Mouse (Mus musculus): ENCODE results near the gene Cdca7l. TPM values are rescaled to one million over a fixed set of nuclear protein-coding genes. Genes with fewer than 3 reads are reported as not detected.

The Cdca7l gene
- polyA plus RNA-seq, 1 experiment from 2014 or later: 3.6 TPM

DNA sequence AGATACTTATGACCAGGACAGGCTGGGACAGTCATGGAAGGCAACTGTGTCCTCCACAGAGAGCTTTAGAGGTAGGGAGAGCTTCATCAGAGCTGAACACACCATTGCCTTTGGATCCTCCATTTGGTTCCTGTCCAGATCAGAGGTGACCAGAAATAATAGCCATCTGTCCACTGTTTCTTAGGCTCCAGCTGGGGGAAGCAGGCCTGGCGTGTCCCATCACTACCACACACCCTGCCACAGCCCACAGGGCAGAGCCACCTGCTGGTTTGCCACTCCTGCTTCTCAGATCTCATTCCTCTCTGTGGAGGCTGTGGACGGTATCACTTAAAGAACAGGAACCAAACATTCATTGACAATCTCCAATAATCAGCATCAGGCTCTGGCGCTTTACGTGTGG is 32.9 kb upstream of the Cdca7l start:
- Histone ChIP-seq H3K4me1 (ENCODE audit: control insufficient read depth, insufficient read depth, low read length) (no peaks in the 10 kb centered on the region), H3K36me3 (ENCODE audit: control insufficient read depth, insufficient read depth, low read length) (no peaks in the 10 kb centered on the region), H3K4me3 (ENCODE audit: low read depth, low read length) (no peak overlapping the region), H3K9ac (ENCODE audit: low read depth, low read length) (no peak overlapping the region), H3K27ac (ENCODE audit: low read length) (no peak overlapping the region), H3K4me2 (ENCODE audit: low read length) (no peak overlapping the region), H3K27me3 (ENCODE audit: control insufficient read depth, insufficient read depth, low read depth, low read length) (no peaks in the 10 kb centered on the region), H3K9me3 (replicated peaks; ENCODE audit: control insufficient read depth, low read length, poor library complexity, severe bottlenecking) (no peaks in the 10 kb centered on the region)
- 81% methylated on average over 4 of the region's 4 CpGs for WGBS
- no peak for ATAC-seq

DNA sequence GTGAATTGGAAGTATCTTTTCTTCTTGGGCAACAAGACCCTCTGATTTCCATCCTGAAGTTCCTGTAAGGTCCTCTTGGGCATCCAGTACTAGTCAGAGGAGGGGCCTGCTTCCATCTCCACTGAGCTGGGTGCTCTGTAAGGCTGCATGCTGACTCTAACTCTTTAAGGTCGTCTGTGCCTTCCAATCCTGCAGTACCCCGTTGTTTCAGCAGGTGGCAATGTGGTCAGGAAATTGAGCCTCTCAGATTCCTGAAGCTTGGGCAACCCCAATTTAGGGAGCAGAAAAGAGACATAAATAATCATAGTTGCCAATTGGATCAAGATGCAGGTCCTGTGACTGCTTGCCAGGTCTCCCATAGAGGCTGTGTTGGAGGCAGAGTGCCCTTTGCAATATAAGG is 31.5 kb upstream of the Cdca7l start:
- no peaks in the 10 kb centered on the region for H3K4me1 ChIP-seq (ENCODE audit: control insufficient read depth, insufficient read depth, low read length)
- no peaks in the 10 kb centered on the region for H3K27me3 ChIP-seq (ENCODE audit: control insufficient read depth, insufficient read depth, low read depth, low read length)
- no peaks in the 10 kb centered on the region for H3K36me3 ChIP-seq (ENCODE audit: control insufficient read depth, insufficient read depth, low read length)
- H3K27ac ChIP-seq (ENCODE audit: low read length): no peak overlapping the region
- WGBS: 3% methylated on average over 2 of the region's 2 CpGs
- H3K9ac ChIP-seq (ENCODE audit: low read depth, low read length): no peak overlapping the region
- no peaks in the 10 kb centered on the region for H3K9me3 ChIP-seq (replicated peaks; ENCODE audit: control insufficient read depth, low read length, poor library complexity, severe bottlenecking)
- no peak overlapping the region for H3K4me2 ChIP-seq (ENCODE audit: low read length)
- ATAC-seq: peak; percentile 43; the same call in 1 of the 2 replicates
- no peak overlapping the region for H3K4me3 ChIP-seq (ENCODE audit: low read depth, low read length)

DNA sequence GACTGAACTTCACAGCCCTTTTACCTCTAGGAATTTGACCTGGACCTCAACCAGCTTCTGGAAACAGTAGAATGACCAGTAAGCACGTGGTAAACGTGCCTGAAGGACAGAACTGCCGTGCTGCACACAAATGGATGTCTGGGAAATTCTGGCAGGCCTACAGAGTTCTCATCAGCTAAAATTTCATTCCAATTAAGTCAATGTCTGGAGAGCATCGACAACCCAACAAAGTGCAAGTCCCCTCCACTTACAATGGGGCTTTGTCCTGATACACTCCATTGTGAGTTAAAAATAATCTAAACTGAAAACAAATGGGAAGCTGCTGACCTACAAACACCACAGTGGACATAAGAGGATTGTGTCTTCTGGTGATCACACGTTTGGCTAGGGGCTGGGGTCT is 27.2 kb upstream of the Cdca7l start:
- Histone ChIP-seq H3K4me1 (ENCODE audit: control insufficient read depth, insufficient read depth, low read length) (no peaks in the 10 kb centered on the region), H3K36me3 (ENCODE audit: control insufficient read depth, insufficient read depth, low read length) (no peaks in the 10 kb centered on the region), H3K9me3 (replicated peaks; ENCODE audit: control insufficient read depth, low read length, poor library complexity, severe bottlenecking) (no peaks in the 10 kb centered on the region), H3K27ac (ENCODE audit: low read length) (no peak overlapping the region), H3K4me2 (ENCODE audit: low read length) (no peak overlapping the region), H3K4me3 (ENCODE audit: low read depth, low read length) (no peak overlapping the region), H3K27me3 (ENCODE audit: control insufficient read depth, insufficient read depth, low read depth, low read length) (no peaks in the 10 kb centered on the region), H3K9ac (ENCODE audit: low read depth, low read length) (no peak overlapping the region)
- 73% methylated on average over 5 of the region's 5 CpGs for WGBS
- no peak for ATAC-seq

DNA sequence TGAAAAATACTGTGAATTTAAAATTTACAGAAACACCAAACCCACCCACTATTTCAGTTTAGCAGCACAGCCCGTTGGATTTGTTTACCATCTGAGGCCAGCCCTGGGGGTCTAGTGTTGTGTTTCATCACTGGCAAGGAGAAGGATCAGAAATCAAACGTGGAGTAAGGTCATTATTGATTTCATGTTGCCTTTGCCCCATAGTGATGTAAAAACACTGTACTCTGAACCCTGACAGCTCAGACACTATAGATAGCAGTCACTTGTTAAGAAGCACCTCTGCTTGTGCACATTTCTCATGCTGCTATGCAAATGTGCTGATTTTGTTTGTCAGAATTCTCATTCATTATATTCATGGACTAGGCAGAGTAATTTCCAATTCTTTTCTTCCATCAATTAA is 22.7 kb upstream of the Cdca7l start:
- Histone ChIP-seq H3K9me3 (replicated peaks; ENCODE audit: control insufficient read depth, low read length, poor library complexity, severe bottlenecking) (no peaks in the 10 kb centered on the region), H3K4me3 (ENCODE audit: low read depth, low read length) (no peak overlapping the region), H3K4me2 (ENCODE audit: low read length) (no peak overlapping the region), H3K9ac (ENCODE audit: low read depth, low read length) (no peak overlapping the region), H3K27me3 (ENCODE audit: control insufficient read depth, insufficient read depth, low read depth, low read length) (no peaks in the 10 kb centered on the region), H3K36me3 (ENCODE audit: control insufficient read depth, insufficient read depth, low read length) (no peaks in the 10 kb centered on the region), H3K4me1 (ENCODE audit: control insufficient read depth, insufficient read depth, low read length) (no peaks in the 10 kb centered on the region), H3K27ac (ENCODE audit: low read length) (no peak overlapping the region)
- 45% methylated on average over 2 of the region's 2 CpGs for WGBS
- ATAC-seq: no peak

DNA sequence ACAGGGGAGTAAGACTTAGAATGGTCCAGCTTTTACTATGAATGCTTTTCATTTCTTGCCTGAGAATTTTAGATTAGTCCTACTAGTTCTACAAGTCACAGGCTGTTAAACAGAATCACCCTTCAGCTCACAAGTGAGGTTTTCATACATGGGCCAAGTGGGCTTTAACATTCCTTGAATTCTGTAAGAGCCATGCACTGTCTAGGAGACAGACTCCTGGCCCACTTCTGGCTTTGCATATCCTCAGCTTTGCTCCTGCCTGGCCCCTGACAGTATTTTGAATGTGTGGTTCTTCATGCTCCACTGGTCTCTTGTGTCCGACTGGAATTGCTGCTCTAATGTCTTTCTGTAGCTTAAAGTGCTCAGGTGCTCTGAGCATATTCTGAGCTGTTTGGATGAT is 20.7 kb upstream of the Cdca7l start:
- Histone ChIP-seq H3K4me3 (ENCODE audit: low read depth, low read length) (no peak overlapping the region), H3K4me2 (ENCODE audit: low read length) (no peak overlapping the region), H3K4me1 (ENCODE audit: control insufficient read depth, insufficient read depth, low read length) (no peaks in the 10 kb centered on the region; the same call in 1 of the 2 replicates), H3K27me3 (ENCODE audit: control insufficient read depth, insufficient read depth, low read depth, low read length) (peaks cover 2% of the 10 kb centered on the region; the same call in 1 of the 2 replicates), H3K9ac (ENCODE audit: low read depth, low read length) (no peak overlapping the region), H3K27ac (ENCODE audit: low read length) (no peak overlapping the region), H3K9me3 (replicated peaks; ENCODE audit: control insufficient read depth, low read length, poor library complexity, severe bottlenecking) (no peaks in the 10 kb centered on the region), H3K36me3 (ENCODE audit: control insufficient read depth, insufficient read depth, low read length) (no peaks in the 10 kb centered on the region)
- no peak for ATAC-seq
- 7% methylated on average over 1 of the region's 1 CpGs for WGBS

DNA sequence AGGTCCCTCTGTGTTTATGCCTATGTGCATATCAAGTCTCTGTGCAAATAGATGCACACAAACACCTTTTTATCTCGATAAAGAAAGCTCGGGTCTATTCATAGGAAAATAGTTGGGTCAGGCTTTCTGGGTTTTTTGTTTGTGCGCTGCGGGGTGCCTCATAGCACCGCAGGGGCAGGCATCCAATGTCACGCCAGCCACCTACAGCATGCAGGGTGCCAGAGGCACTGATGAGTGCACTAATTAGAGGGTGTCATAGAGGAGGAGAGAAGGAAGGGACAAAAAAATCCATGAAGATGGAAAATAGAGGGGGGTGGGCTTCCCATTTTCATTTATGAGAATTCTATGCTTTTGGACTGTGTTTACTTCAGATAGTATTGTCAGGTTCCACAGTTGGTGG is 17.5 kb upstream of the Cdca7l start:
- Histone ChIP-seq H3K9ac (ENCODE audit: low read depth, low read length) (no peak overlapping the region), H3K9me3 (replicated peaks; ENCODE audit: control insufficient read depth, low read length, poor library complexity, severe bottlenecking) (no peaks in the 10 kb centered on the region), H3K4me1 (ENCODE audit: control insufficient read depth, insufficient read depth, low read length) (peaks cover 2% of the 10 kb centered on the region; the same call in 1 of the 2 replicates), H3K27ac (ENCODE audit: low read length) (no peak overlapping the region), H3K4me3 (ENCODE audit: low read depth, low read length) (no peak overlapping the region), H3K36me3 (ENCODE audit: control insufficient read depth, insufficient read depth, low read length) (no peaks in the 10 kb centered on the region), H3K27me3 (ENCODE audit: control insufficient read depth, insufficient read depth, low read depth, low read length) (peaks cover 2% of the 10 kb centered on the region; the same call in 1 of the 2 replicates), H3K4me2 (ENCODE audit: low read length) (no peak overlapping the region)
- 20% methylated on average over 6 of the region's 6 CpGs for WGBS
- no peak for ATAC-seq

DNA sequence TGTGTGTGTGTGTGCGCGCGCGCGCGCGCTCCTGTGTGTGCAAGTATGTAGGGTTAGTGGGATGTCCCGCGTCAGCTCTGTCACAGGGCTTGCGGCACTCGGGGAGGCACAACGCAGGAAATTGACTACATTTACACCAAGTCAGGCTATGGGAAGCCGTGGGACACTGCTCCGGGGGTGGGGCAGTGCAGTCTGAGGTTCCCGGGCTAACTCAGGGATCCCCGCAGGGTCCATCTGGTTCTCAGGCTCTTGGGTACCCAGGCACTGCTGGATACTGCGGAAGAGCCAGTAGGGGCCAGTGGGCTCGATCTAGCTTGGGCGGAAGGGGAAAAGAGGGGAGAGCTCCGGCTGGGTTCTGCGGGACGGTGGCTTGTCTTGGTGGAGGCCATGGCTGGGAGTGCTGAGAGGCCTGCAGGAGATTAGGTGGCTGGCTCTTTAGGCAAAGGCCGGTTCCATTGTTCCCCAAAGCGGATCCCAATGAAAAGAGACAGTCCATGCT is 15.5 kb upstream of the Cdca7l start:
- ATAC-seq: peak; percentile 60; the same call in 1 of the 2 replicates
- Histone ChIP-seq H3K9me3 (replicated peaks; ENCODE audit: control insufficient read depth, low read length, poor library complexity, severe bottlenecking) (no peaks in the 10 kb centered on the region), H3K27ac (ENCODE audit: low read length) (no peak overlapping the region), H3K9ac (ENCODE audit: low read depth, low read length) (no peak overlapping the region; the same call in 1 of the 2 replicates), H3K4me3 (ENCODE audit: low read depth, low read length) (peak overlapping the region; percentile 6), H3K4me2 (ENCODE audit: low read length) (peak overlapping the region; percentile 52), H3K36me3 (ENCODE audit: control insufficient read depth, insufficient read depth, low read length) (no peaks in the 10 kb centered on the region), H3K4me1 (ENCODE audit: control insufficient read depth, insufficient read depth, low read length) (peaks cover 2% of the 10 kb centered on the region; the same call in 1 of the 2 replicates), H3K27me3 (ENCODE audit: control insufficient read depth, insufficient read depth, low read depth, low read length) (peaks cover 2% of the 10 kb centered on the region; the same call in 1 of the 2 replicates)
- 14% methylated on average over 24 of the region's 24 CpGs for WGBS

DNA sequence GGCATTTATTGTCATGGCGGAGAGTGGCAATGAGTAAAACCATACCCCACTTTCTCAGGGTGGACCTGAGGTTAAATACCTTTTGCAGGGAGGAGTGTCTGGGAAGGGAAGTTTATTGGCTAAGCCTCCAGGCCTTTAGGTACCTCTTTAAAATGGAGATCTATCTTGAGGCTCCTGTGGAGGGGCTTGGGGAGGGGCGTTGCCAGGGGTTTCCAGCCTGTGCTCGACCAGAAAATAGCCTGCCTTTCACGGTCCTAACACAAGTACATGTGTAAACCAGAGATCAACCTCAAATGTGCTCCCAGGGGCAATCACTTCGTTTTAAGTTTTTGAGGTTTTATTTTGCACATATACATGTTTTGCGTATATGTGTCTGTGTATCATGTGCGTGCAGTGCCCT is 15.1 kb upstream of the Cdca7l start:
- Histone ChIP-seq H3K4me3 (ENCODE audit: low read depth, low read length) (no peak overlapping the region), H3K27ac (ENCODE audit: low read length) (no peak overlapping the region), H3K27me3 (ENCODE audit: control insufficient read depth, insufficient read depth, low read depth, low read length) (peaks cover 2% of the 10 kb centered on the region; the same call in 1 of the 2 replicates), H3K36me3 (ENCODE audit: control insufficient read depth, insufficient read depth, low read length) (no peaks in the 10 kb centered on the region), H3K9me3 (replicated peaks; ENCODE audit: control insufficient read depth, low read length, poor library complexity, severe bottlenecking) (no peaks in the 10 kb centered on the region), H3K4me1 (ENCODE audit: control insufficient read depth, insufficient read depth, low read length) (peaks cover 2% of the 10 kb centered on the region; the same call in 1 of the 2 replicates), H3K9ac (ENCODE audit: low read depth, low read length) (no peak overlapping the region), H3K4me2 (ENCODE audit: low read length) (peak overlapping the region; percentile 52; the same call in 1 of the 2 replicates)
- WGBS: 12% methylated on average over 7 of the region's 7 CpGs
- peak; percentile 32; the same call in 1 of the 2 replicates for ATAC-seq

DNA sequence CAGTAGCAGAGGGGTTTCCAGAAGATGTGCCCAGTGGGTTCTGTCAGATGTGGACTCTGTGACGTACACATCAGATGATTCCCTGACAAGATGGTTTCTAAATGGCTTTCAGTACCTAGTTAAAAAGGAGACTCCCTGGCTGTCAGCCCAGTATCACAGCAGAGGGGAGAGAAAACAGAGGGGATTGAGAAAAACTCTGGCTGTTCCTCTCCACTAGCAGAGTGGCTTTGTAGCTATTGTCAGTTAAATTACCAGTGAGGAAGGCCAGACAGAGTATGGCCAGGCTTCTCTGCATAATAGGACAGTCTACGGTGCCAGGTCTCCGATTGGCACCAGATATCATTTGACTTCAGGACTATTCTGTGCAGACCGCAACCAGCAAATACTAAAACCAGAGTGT is 8.8 kb upstream of the Cdca7l start:
- WGBS: 65% methylated on average over 4 of the region's 4 CpGs
- Histone ChIP-seq H3K9me3 (replicated peaks; ENCODE audit: control insufficient read depth, low read length, poor library complexity, severe bottlenecking) (no peaks in the 10 kb centered on the region), H3K4me2 (ENCODE audit: low read length) (no peak overlapping the region), H3K36me3 (ENCODE audit: control insufficient read depth, insufficient read depth, low read length) (no peaks in the 10 kb centered on the region), H3K9ac (ENCODE audit: low read depth, low read length) (no peak overlapping the region), H3K27ac (ENCODE audit: low read length) (no peak overlapping the region), H3K4me3 (ENCODE audit: low read depth, low read length) (no peak overlapping the region), H3K4me1 (ENCODE audit: control insufficient read depth, insufficient read depth, low read length) (no peaks in the 10 kb centered on the region), H3K27me3 (ENCODE audit: control insufficient read depth, insufficient read depth, low read depth, low read length) (no peaks in the 10 kb centered on the region)
- ATAC-seq: peak; percentile 66

All from midbrain, embryonic 16.5 days (tissue).